Mouse (Mus musculus): ENCODE measurements around the gene Hoxc10. TPM values are rescaled to one million over a fixed set of nuclear protein-coding genes. Genes with fewer than 3 reads are reported as not detected.

Gene Hoxc10
- total and polyA plus RNA-seq, 2 experiments from 2014 or later, result not detected

DNA sequence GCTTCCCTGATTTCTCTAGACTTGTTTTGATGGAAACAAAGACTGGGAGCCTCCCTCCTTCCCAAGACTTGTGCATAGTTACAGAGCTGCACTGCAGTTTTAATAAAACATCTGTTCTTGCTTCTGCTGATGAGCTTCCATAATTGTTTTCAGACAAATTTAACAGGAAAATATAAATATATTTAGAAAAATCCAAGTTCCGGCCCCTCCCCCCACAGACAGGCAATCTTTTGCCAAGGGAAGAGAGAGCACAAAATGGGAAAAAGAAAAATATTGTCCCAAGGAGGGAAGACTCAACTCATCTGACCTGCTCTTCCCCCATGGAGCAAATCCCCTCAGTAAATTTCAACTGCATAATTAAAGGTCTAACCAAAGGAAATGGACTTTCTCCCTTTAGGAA, 39.7 kb downstream of the Hoxc10 start:
- H3K9me3 ChIP-seq (replicated peaks; ENCODE audit: control insufficient read depth, low read length), result no peaks in the 10 kb centered on the region
- no peak overlapping the region for H3K4me3 ChIP-seq (ENCODE audit: low read depth, low read length)
- ATAC-seq (ENCODE audit: insufficient read depth, low read depth) (no peak), DNase-seq (ENCODE audit: low spot score) (no peak)
- peaks cover 5% of the 10 kb centered on the region for H3K4me1 ChIP-seq (ENCODE audit: control insufficient read depth, insufficient read depth)
- H3K27me3 ChIP-seq (ENCODE audit: control insufficient read depth, insufficient read depth, low read length), result peaks cover 99% of the 10 kb centered on the region
- no peak overlapping the region for H3K9ac ChIP-seq (replicated peaks; ENCODE audit: low read depth, low read length)
- TF ChIP-seq EP300 (IDR thresholded peaks at IDR 0.05; ENCODE audit: low read depth) (no peak), CTCF (IDR thresholded peaks at IDR 0.05; ENCODE audit: low read depth) (no peak)
- no peak overlapping the region for H3K27ac ChIP-seq (ENCODE audit: low read depth)
- whole genome bisulfite sequencing, result 6% methylated on average over 1 of the region's 1 CpGs
- no peaks in the 10 kb centered on the region for H3K36me3 ChIP-seq (replicated peaks; ENCODE audit: control insufficient read depth, insufficient read depth, low read length)
- H3K4me2 ChIP-seq (ENCODE audit: low read depth, low read length), result no peak overlapping the region

DNA sequence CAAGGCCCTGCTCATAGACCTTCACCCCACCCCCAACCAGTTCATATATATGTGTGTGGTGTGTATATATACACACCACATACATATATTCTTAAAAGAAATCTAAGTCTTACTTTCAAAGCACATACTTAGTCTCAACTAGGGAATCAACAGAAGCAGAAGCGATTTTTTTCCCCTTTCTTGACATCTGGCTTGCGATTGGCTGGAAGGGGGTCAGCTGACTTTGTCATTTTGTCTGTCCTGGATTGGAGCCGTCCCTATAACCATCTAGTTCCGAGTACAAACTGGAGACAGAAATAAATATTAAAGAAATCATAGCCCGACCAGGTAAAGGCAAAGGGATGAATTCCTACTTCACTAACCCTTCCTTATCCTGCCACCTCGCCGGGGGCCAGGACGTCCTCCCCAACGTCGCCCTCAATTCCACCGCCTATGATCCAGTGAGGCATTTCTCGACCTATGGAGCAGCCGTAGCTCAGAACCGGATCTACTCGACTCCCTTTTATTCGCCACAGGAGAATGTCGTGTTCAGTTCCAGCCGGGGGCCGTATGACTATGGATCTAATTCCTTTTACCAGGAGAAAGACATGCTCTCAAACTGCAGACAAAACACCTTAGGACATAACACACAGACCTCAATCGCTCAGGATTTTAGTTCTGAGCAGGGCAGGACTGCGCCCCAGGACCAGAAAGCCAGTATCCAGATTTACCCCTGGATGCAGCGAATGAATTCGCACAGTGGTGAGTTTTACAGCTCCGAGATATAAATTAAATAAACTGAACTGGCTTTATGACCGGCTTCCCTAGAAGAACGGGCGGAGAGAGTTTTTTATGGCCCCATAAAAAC, 42.9 kb downstream of the Hoxc10 start:
- no peak overlapping the region for H3K9ac ChIP-seq (replicated peaks; ENCODE audit: low read depth, low read length)
- ATAC-seq (ENCODE audit: insufficient read depth, low read depth) (no peak), DNase-seq (ENCODE audit: low spot score) (no peak)
- no peaks in the 10 kb centered on the region for H3K9me3 ChIP-seq (replicated peaks; ENCODE audit: control insufficient read depth, low read length)
- peaks cover 99% of the 10 kb centered on the region for H3K27me3 ChIP-seq (ENCODE audit: control insufficient read depth, insufficient read depth, low read length)
- no peaks in the 10 kb centered on the region for H3K36me3 ChIP-seq (replicated peaks; ENCODE audit: control insufficient read depth, insufficient read depth, low read length)
- no peaks in the 10 kb centered on the region for H3K4me1 ChIP-seq (ENCODE audit: control insufficient read depth, insufficient read depth)
- H3K4me3 ChIP-seq (ENCODE audit: low read depth, low read length), result no peak overlapping the region
- H3K27ac ChIP-seq (ENCODE audit: low read depth), result no peak overlapping the region
- TF ChIP-seq EP300 (IDR thresholded peaks at IDR 0.05; ENCODE audit: low read depth), result no peak
- H3K4me2 ChIP-seq (ENCODE audit: low read depth, low read length), result no peak overlapping the region
- WGBS, result 2% methylated on average over 27 of the region's 27 CpGs

DNA sequence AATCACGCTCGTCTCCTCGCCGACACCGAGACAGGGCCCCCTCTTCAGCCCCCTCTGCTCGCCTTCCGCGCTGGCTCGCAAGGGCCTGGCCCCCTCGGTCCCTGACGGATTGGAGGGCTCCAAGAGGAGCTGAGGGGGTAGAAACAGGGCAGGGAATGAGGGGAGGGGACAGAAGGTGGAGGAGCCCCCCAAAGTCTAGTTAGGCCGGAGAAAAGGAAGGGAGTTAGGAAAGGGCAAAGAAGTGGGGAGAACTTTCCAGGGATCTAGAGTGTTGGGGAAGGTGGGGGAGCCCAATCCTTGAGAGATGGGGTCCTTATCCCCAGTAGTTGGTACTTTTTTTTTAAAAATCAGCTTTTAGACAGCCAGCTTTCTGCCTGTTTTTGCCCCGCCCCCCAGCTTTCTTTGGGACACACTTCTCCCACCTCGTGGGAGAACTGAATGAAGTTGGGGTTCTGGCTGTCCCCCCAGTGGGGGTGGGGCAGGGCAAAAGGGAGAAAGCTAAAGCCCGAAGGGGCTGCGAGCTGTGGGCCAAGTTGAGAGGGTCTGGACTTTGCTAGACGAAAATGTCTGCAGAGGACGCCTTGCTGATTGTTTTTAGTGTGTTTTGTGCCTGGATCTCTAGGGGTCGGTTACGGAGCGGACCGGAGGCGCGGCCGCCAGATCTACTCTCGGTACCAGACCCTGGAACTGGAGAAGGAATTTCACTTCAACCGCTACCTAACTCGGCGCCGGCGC, 43.7 kb downstream of the Hoxc10 start:
- Histone ChIP-seq H3K9me3 (replicated peaks; ENCODE audit: control insufficient read depth, low read length) (no peaks in the 10 kb centered on the region), H3K9ac (replicated peaks; ENCODE audit: low read depth, low read length) (no peak overlapping the region), H3K4me2 (ENCODE audit: low read depth, low read length) (no peak overlapping the region), H3K36me3 (replicated peaks; ENCODE audit: control insufficient read depth, insufficient read depth, low read length) (no peaks in the 10 kb centered on the region), H3K27me3 (ENCODE audit: control insufficient read depth, insufficient read depth, low read length) (peaks cover 99% of the 10 kb centered on the region), H3K4me1 (ENCODE audit: control insufficient read depth, insufficient read depth) (no peaks in the 10 kb centered on the region), H3K27ac (ENCODE audit: low read depth) (no peak overlapping the region), H3K4me3 (ENCODE audit: low read depth, low read length) (no peak overlapping the region)
- DNase-seq (ENCODE audit: low spot score) (no peak), ATAC-seq (ENCODE audit: insufficient read depth, low read depth) (no peak)
- 4% methylated on average over 31 of the region's 31 CpGs for WGBS
- TF ChIP-seq EP300 (IDR thresholded peaks at IDR 0.05; ENCODE audit: low read depth) (no peak), CTCF (IDR thresholded peaks at IDR 0.05; ENCODE audit: low read depth) (no peak)

DNA sequence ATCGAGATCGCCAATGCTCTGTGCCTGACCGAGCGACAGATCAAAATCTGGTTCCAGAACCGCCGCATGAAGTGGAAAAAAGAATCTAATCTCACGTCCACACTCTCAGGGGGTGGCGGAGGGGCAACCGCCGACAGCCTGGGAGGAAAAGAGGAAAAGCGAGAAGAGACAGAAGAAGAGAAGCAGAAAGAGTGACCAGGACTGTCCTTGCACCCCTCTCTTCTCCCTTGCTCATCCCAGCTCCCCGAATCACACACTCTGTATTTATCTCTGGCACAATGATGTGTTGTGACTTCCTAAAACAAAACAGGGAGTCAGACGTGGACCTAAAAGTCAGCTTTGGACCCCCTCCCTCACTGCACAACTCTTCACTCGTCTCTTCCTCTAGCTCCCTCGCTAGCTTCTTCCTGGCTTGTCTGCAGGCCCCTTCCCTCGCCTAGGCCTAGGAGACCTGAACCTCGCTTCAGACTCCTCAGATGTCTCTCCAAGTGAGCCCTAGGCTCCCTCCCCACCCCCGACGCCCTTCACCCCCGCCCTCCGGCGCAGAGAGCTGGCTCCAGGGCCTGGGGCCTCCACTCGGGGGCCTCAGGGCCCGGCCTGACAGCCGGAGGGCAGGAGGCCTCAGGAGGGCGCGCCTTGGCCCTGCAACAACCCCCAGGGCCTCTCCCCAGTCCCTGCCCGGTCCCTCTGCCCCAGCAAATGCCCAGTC, 44.4 kb downstream of the Hoxc10 start:
- TF ChIP-seq EP300 (IDR thresholded peaks at IDR 0.05; ENCODE audit: low read depth), result no peak
- TF ChIP-seq CTCF (IDR thresholded peaks at IDR 0.05; ENCODE audit: low read depth), result no peak
- Histone ChIP-seq H3K9ac (replicated peaks; ENCODE audit: low read depth, low read length) (no peak overlapping the region), H3K4me2 (ENCODE audit: low read depth, low read length) (no peak overlapping the region), H3K4me1 (ENCODE audit: control insufficient read depth, insufficient read depth) (no peaks in the 10 kb centered on the region), H3K27ac (ENCODE audit: low read depth) (no peak overlapping the region), H3K9me3 (replicated peaks; ENCODE audit: control insufficient read depth, low read length) (no peaks in the 10 kb centered on the region), H3K36me3 (replicated peaks; ENCODE audit: control insufficient read depth, insufficient read depth, low read length) (no peaks in the 10 kb centered on the region), H3K4me3 (ENCODE audit: low read depth, low read length) (no peak overlapping the region), H3K27me3 (ENCODE audit: control insufficient read depth, insufficient read depth, low read length) (peaks cover 99% of the 10 kb centered on the region)
- ATAC-seq (ENCODE audit: insufficient read depth, low read depth) (no peak), DNase-seq (ENCODE audit: low spot score) (no peak)
- 3% methylated on average over 28 of the region's 28 CpGs for WGBS

DNA sequence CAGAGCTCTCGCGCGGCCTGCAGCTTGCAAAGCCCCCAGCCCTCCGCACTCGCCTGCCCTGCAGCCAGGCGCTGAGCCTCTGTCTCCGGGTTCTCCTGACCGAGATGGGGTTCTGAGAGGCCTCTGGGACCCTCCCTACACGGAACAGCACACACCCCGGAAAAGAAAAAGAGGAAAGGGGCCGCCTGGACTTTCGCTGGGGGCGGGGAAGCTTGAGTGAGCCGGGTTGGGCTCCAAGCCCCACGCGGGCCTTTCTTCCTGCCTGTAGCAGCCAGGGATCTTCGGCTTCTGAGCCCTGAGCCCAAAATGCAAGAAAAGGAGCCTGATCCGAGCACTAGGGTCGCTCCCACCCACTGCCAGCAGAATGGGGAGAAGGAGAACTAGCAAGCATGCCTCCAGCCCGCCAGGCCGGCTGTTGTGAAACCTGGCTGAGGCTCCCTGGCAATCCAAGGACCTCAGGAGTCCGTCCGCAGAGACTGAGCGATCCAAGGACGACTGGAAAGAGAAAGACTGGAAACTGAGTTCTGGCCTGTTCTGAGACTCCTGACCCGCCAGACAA, 45.4 kb downstream of the Hoxc10 start:
- WGBS, result 7% methylated on average over 26 of the region's 26 CpGs
- H3K27me3 ChIP-seq (ENCODE audit: control insufficient read depth, insufficient read depth, low read length), result peaks cover 99% of the 10 kb centered on the region

More for the DNA sequence above, 45.4 kb downstream of the Hoxc10 start:
- Histone ChIP-seq H3K36me3 (replicated peaks; ENCODE audit: control insufficient read depth, insufficient read depth, low read length) (no peaks in the 10 kb centered on the region), H3K9ac (replicated peaks; ENCODE audit: low read depth, low read length) (no peak overlapping the region), H3K4me1 (ENCODE audit: control insufficient read depth, insufficient read depth) (no peaks in the 10 kb centered on the region), H3K27ac (ENCODE audit: low read depth) (no peak overlapping the region), H3K4me3 (ENCODE audit: low read depth, low read length) (no peak overlapping the region), H3K9me3 (replicated peaks; ENCODE audit: control insufficient read depth, low read length) (no peaks in the 10 kb centered on the region), H3K4me2 (ENCODE audit: low read depth, low read length) (no peak overlapping the region)
- DNase-seq (ENCODE audit: low spot score) (no peak), ATAC-seq (ENCODE audit: insufficient read depth, low read depth) (no peak)
- TF ChIP-seq CTCF (IDR thresholded peaks at IDR 0.05; ENCODE audit: low read depth) (no peak), EP300 (IDR thresholded peaks at IDR 0.05; ENCODE audit: low read depth) (no peak)

Measured in heart, postnatal 0 days (tissue).